Mouse (Mus musculus) activated CD4-positive, CD25-positive, alpha-beta regulatory T cell, adult 4 months (primary cell): ENCODE measurements around the gene Scarb1. TPM values are rescaled to one million over a fixed set of nuclear protein-coding genes. Genes with fewer than 3 reads are reported as not detected.
"Not testable (repeated sequence)": the region's sequence is repeated elsewhere in the genome, so short reads cannot be mapped to it uniquely, and the experiment has no call there.

Experiments
- ATAC-seq: one replicate; pipeline ENCODE4 v1.8.0; 2017
- polyA plus RNA-seq, 2 experiments: library from polyadenylated mRNA; unstranded; fragments of 100-300 nt; shearing (Covaris generic); gene quantifications; one replicate each; pipeline ENCODE4 v1.2.1; 2017

Scarb1 gene
- 1 to 10 TPM; 8.8 to 9.4 TPM for polyA plus RNA-seq

GRCm38 (mm10) chr5:125340547-125341262, at the start of gene Scarb1:
Gene Scarb1, minus strand, starts transcription at chr5:125341094.
- ATAC-seq, result peak; percentile 70

- peak; percentile 22 for ATAC-seq
Observed at GRCm38 (mm10) chr5:125389579-125390441, 48.9 kb upstream of the Scarb1 start, which contains the start of gene Ubc. Gene Ubc, minus strand, starts transcription at chr5:125390202.

GRCm38 (mm10) chr5:125389131-125389578, 48.3 kb upstream of the Scarb1 start, which contains the start of gene Gm10382:
Gene Gm10382, plus strand, starts transcription at chr5:125389322.
- ATAC-seq, result peak; percentile 57

- no peak for ATAC-seq
Observed at GRCm38 (mm10) chr5:125388358-125389092, 47.6 kb upstream of the Scarb1 start.

GRCm38 (mm10) chr5:125387295-125387694, 46.4 kb upstream of the Scarb1 start:
- ATAC-seq, result not testable (repeated sequence)

- ATAC-seq, result no peak
Observed at GRCm38 (mm10) chr5:125385215-125385940, 44.5 kb upstream of the Scarb1 start.

- ATAC-seq, result no peak
Observed at GRCm38 (mm10) chr5:125384512-125385214, 43.8 kb upstream of the Scarb1 start.

GRCm38 (mm10) chr5:125383637-125384420, 42.9 kb upstream of the Scarb1 start:
- ATAC-seq, result no peak

GRCm38 (mm10) chr5:125382673-125383558, 42.0 kb upstream of the Scarb1 start:
- ATAC-seq, result peak; percentile 38

- no peak for ATAC-seq
Observed at GRCm38 (mm10) chr5:125381954-125382672, 41.2 kb upstream of the Scarb1 start.

- ATAC-seq, result no peak
Observed at GRCm38 (mm10) chr5:125378919-125379318, 38.0 kb upstream of the Scarb1 start.

GRCm38 (mm10) chr5:125377214-125377613, 36.3 kb upstream of the Scarb1 start:
- no peak for ATAC-seq

- no peak for ATAC-seq
Observed at GRCm38 (mm10) chr5:125375871-125376270, 35.0 kb upstream of the Scarb1 start.

- ATAC-seq, result no peak
Observed at GRCm38 (mm10) chr5:125372027-125372426, 31.1 kb upstream of the Scarb1 start.

- no peak for ATAC-seq
Observed at GRCm38 (mm10) chr5:125370950-125371693, 30.2 kb upstream of the Scarb1 start.

GRCm38 (mm10) chr5:125368568-125368967, 27.7 kb upstream of the Scarb1 start:
- no peak for ATAC-seq

GRCm38 (mm10) chr5:125368156-125368555, 27.3 kb upstream of the Scarb1 start:
- ATAC-seq, result no peak

GRCm38 (mm10) chr5:125364851-125365429, 24.0 kb upstream of the Scarb1 start:
- ATAC-seq, result no peak
